Mouse (Mus musculus): Measurements from ENCODE around the gene Plxnb1. TPM values are rescaled to one million over a fixed set of nuclear protein-coding genes. Genes with fewer than 3 reads are reported as not detected.
"Not testable (repeated sequence)": the region's sequence is repeated elsewhere in the genome, so short reads cannot be mapped to it uniquely, and the experiment has no call there.

The Plxnb1 gene
- polyA plus RNA-seq, 1 experiment from 2014 or later: 11.2 TPM

GRCm38 (mm10) chr9:109123266-109123665, 28.1 kb downstream of the Plxnb1 start:
- ATAC-seq (ENCODE audit: insufficient number of reproducible peaks, low FRiP score, low TSS enrichment, low read depth): no peak
- Histone ChIP-seq H3K4me2 (no peak overlapping the region), H3K36me3 (peaks cover 8% of the 10 kb centered on the region), H3K27ac (no peak overlapping the region), H3K4me3 (no peak overlapping the region), H3K4me1 (peaks cover 3% of the 10 kb centered on the region; the same call in 1 of the 2 replicates), H3K9me3 (no peaks in the 10 kb centered on the region), H3K27me3 (no peaks in the 10 kb centered on the region), H3K9ac (no peak overlapping the region)
- WGBS: 36% methylated on average over 6 of the region's 6 CpGs

- H3K4me3 ChIP-seq: no peak overlapping the region
- no peak overlapping the region for H3K9ac ChIP-seq
- no peak for ATAC-seq (ENCODE audit: insufficient number of reproducible peaks, low FRiP score, low TSS enrichment, low read depth)
- H3K4me1 ChIP-seq: peaks cover 3% of the 10 kb centered on the region; the same call in 1 of the 2 replicates
- H3K4me2 ChIP-seq: no peak overlapping the region
- H3K27ac ChIP-seq: no peak overlapping the region
- 83% methylated on average over 3 of the region's 3 CpGs for WGBS
- no peaks in the 10 kb centered on the region for H3K9me3 ChIP-seq
- no peaks in the 10 kb centered on the region for H3K27me3 ChIP-seq
- peaks cover under 1% of the 10 kb centered on the region; the same call in 1 of the 2 replicates for H3K36me3 ChIP-seq
Observed at GRCm38 (mm10) chr9:109124164-109124563, 29.0 kb downstream of the Plxnb1 start.

- no peak for ATAC-seq (ENCODE audit: insufficient number of reproducible peaks, low FRiP score, low TSS enrichment, low read depth)
- Histone ChIP-seq H3K4me1 (peaks cover 3% of the 10 kb centered on the region; the same call in 1 of the 2 replicates), H3K27ac (no peak overlapping the region), H3K9ac (no peak overlapping the region), H3K9me3 (no peaks in the 10 kb centered on the region), H3K4me2 (no peak overlapping the region), H3K36me3 (no peaks in the 10 kb centered on the region), H3K4me3 (no peak overlapping the region), H3K27me3 (no peaks in the 10 kb centered on the region)
- WGBS: 84% methylated on average over 2 of the region's 2 CpGs
Observed at GRCm38 (mm10) chr9:109125043-109125442, 29.9 kb downstream of the Plxnb1 start.

GRCm38 (mm10) chr9:109125481-109125880, 30.3 kb downstream of the Plxnb1 start:
- 66% methylated on average over 3 of the region's 3 CpGs for WGBS

GRCm38 (mm10) chr9:109127076-109127475, 31.9 kb downstream of the Plxnb1 start:
- H3K27me3 ChIP-seq: no peaks in the 10 kb centered on the region
- 84% methylated on average over 4 of the region's 4 CpGs for WGBS
- peaks cover 3% of the 10 kb centered on the region; the same call in 1 of the 2 replicates for H3K4me1 ChIP-seq
- H3K9ac ChIP-seq: no peak overlapping the region
- ATAC-seq (ENCODE audit: insufficient number of reproducible peaks, low FRiP score, low TSS enrichment, low read depth): no peak
- no peaks in the 10 kb centered on the region for H3K36me3 ChIP-seq
- no peak overlapping the region for H3K27ac ChIP-seq
- no peaks in the 10 kb centered on the region for H3K9me3 ChIP-seq
- no peak overlapping the region for H3K4me2 ChIP-seq
- H3K4me3 ChIP-seq: no peak overlapping the region

More at GRCm38 (mm10) chr9:109125481-109125880, 30.3 kb downstream of the Plxnb1 start:
- Histone ChIP-seq H3K27me3 (no peaks in the 10 kb centered on the region), H3K9ac (no peak overlapping the region), H3K9me3 (no peaks in the 10 kb centered on the region), H3K36me3 (no peaks in the 10 kb centered on the region), H3K4me3 (no peak overlapping the region), H3K4me2 (no peak overlapping the region), H3K27ac (no peak overlapping the region), H3K4me1 (peaks cover 3% of the 10 kb centered on the region; the same call in 1 of the 2 replicates)
- ATAC-seq (ENCODE audit: insufficient number of reproducible peaks, low FRiP score, low TSS enrichment, low read depth): no peak

GRCm38 (mm10) chr9:109128211-109128610, 33.0 kb downstream of the Plxnb1 start:
- 58% methylated on average over 3 of the region's 3 CpGs for WGBS
- Histone ChIP-seq H3K4me3 (no peak overlapping the region), H3K27ac (no peak overlapping the region), H3K9ac (no peak overlapping the region), H3K9me3 (no peaks in the 10 kb centered on the region), H3K4me2 (no peak overlapping the region), H3K27me3 (no peaks in the 10 kb centered on the region), H3K36me3 (no peaks in the 10 kb centered on the region), H3K4me1 (peaks cover 3% of the 10 kb centered on the region; the same call in 1 of the 2 replicates)
- no peak for ATAC-seq (ENCODE audit: insufficient number of reproducible peaks, low FRiP score, low TSS enrichment, low read depth)

- Histone ChIP-seq H3K4me1 (no peaks in the 10 kb centered on the region), H3K9me3 (no peaks in the 10 kb centered on the region), H3K4me2 (no peak overlapping the region), H3K27me3 (no peaks in the 10 kb centered on the region), H3K27ac (no peak overlapping the region), H3K36me3 (no peaks in the 10 kb centered on the region), H3K9ac (no peak overlapping the region), H3K4me3 (no peak overlapping the region)
- WGBS: 77% methylated on average over 5 of the region's 5 CpGs
- ATAC-seq (ENCODE audit: insufficient number of reproducible peaks, low FRiP score, low TSS enrichment, low read depth): no peak
Observed at GRCm38 (mm10) chr9:109130076-109130475, 34.9 kb downstream of the Plxnb1 start.

- not testable (repeated sequence) for H3K27me3 ChIP-seq
- WGBS: 61% methylated on average over 4 of the region's 4 CpGs
Observed at GRCm38 (mm10) chr9:109140414-109140813, 45.2 kb downstream of the Plxnb1 start.

GRCm38 (mm10) chr9:109161941-109162340, 66.8 kb downstream of the Plxnb1 start, which contains the start of gene Fbxw21:
Fbxw21 (minus strand) TSS chr9:109162041.
- no peak within 1 kb of the TSS for H3K27ac ChIP-seq
- no peak within 1 kb of the TSS for H3K4me2 ChIP-seq
- no peak for ATAC-seq (ENCODE audit: insufficient number of reproducible peaks, low FRiP score, low TSS enrichment, low read depth)
- no peak within 1 kb of the TSS for H3K9ac ChIP-seq
- H3K36me3 ChIP-seq: no peaks in the 10 kb centered on the region
- WGBS: 60% methylated on average over 3 of the region's 3 CpGs
- no peak within 1 kb of the TSS for H3K4me3 ChIP-seq
- no peaks in the 10 kb centered on the region for H3K27me3 ChIP-seq
- no peaks in the 10 kb centered on the region for H3K9me3 ChIP-seq
- no peaks in the 10 kb centered on the region for H3K4me1 ChIP-seq

More at GRCm38 (mm10) chr9:109140414-109140813, 45.2 kb downstream of the Plxnb1 start:
- H3K4me2 ChIP-seq; H3K4me3 ChIP-seq; H3K36me3 ChIP-seq; H3K4me1 ChIP-seq; H3K9ac ChIP-seq; H3K27ac ChIP-seq; ATAC-seq (ENCODE audit: insufficient number of reproducible peaks, low FRiP score, low TSS enrichment, low read depth); H3K9me3 ChIP-seq: not testable (repeated sequence)

- Histone ChIP-seq H3K27me3 (no peaks in the 10 kb centered on the region), H3K9ac (no peak overlapping the region), H3K9me3 (no peaks in the 10 kb centered on the region), H3K4me2 (no peak overlapping the region), H3K4me1 (no peaks in the 10 kb centered on the region), H3K36me3 (no peaks in the 10 kb centered on the region), H3K27ac (no peak overlapping the region), H3K4me3 (no peak overlapping the region)
- no peak for ATAC-seq (ENCODE audit: insufficient number of reproducible peaks, low FRiP score, low TSS enrichment, low read depth)
Observed at GRCm38 (mm10) chr9:109167316-109167715, 72.1 kb downstream of the Plxnb1 start.

Other genes starting within 250 kb of the Plxnb1 start
- gene Slc26a6, start 242.1 kb upstream of the Plxnb1 start, polyA plus RNA-seq (2015; fragmentation: Nextera tagmentation; extraction: Ambion mirVana): 12.7 and 13.8 TPM in 2 replicates
- 0.31 TPM in 1 of 2 replicates, not detected in the other for gene Tmem89, start 180.8 kb upstream of the Plxnb1 start, polyA plus RNA-seq (2015; fragmentation: Nextera tagmentation; extraction: Ambion mirVana)
- gene Uqcrc1, start 158.8 kb upstream of the Plxnb1 start, polyA plus RNA-seq (2015; fragmentation: Nextera tagmentation; extraction: Ambion mirVana): 427 and 499 TPM in 2 replicates
- gene Col7a1, start 141.8 kb upstream of the Plxnb1 start, polyA plus RNA-seq (2015; fragmentation: Nextera tagmentation; extraction: Ambion mirVana): 19.4 and 24.4 TPM in 2 replicates
- 0.46 TPM in 1 of 2 replicates, not detected in the other for gene Ucn2, start 109.4 kb upstream of the Plxnb1 start, polyA plus RNA-seq (2015; fragmentation: Nextera tagmentation; extraction: Ambion mirVana)
- 10.0 and 11.8 TPM in 2 replicates for gene Pfkfb4, start 103.6 kb upstream of the Plxnb1 start, polyA plus RNA-seq (2015; fragmentation: Nextera tagmentation; extraction: Ambion mirVana)
- 108 and 123 TPM in 2 replicates for gene Shisa5, start 56.8 kb upstream of the Plxnb1 start, polyA plus RNA-seq (2015; fragmentation: Nextera tagmentation; extraction: Ambion mirVana)
- 16.0 and 17.2 TPM in 2 replicates for gene Trex1, start 35.7 kb upstream of the Plxnb1 start, polyA plus RNA-seq (2015; fragmentation: Nextera tagmentation; extraction: Ambion mirVana)
- 25.4 and 27.4 TPM in 2 replicates for gene Atrip, start 21.3 kb upstream of the Plxnb1 start, polyA plus RNA-seq (2015; fragmentation: Nextera tagmentation; extraction: Ambion mirVana)
- 12.5 and 13.6 TPM in 2 replicates for gene Ccdc51, start 12.9 kb upstream of the Plxnb1 start, polyA plus RNA-seq (2015; fragmentation: Nextera tagmentation; extraction: Ambion mirVana)
- gene Tma7, start 12.8 kb upstream of the Plxnb1 start, polyA plus RNA-seq (2015; fragmentation: Nextera tagmentation; extraction: Ambion mirVana): 487 and 558 TPM in 2 replicates
- not detected in 2 replicates for gene Fbxw21, start 66.7 kb downstream of the Plxnb1 start, polyA plus RNA-seq (2015; fragmentation: Nextera tagmentation; extraction: Ambion mirVana)
- gene Fbxw13, start 100.6 kb downstream of the Plxnb1 start, polyA plus RNA-seq (2015; fragmentation: Nextera tagmentation; extraction: Ambion mirVana): not detected in 2 replicates
- gene Fbxw20, start 139.4 kb downstream of the Plxnb1 start, polyA plus RNA-seq (2015; fragmentation: Nextera tagmentation; extraction: Ambion mirVana): not detected in 2 replicates
- gene Fbxw14, start 192.3 kb downstream of the Plxnb1 start, polyA plus RNA-seq (2015; fragmentation: Nextera tagmentation; extraction: Ambion mirVana): not detected in 2 replicates
- not detected in 2 replicates for gene Fbxw28, start 244.3 kb downstream of the Plxnb1 start, polyA plus RNA-seq (2015; fragmentation: Nextera tagmentation; extraction: Ambion mirVana)

Measured in limb, embryonic 15.5 days (tissue).